Mouse (Mus musculus): Measurements from ENCODE around the gene Tspan4.

GRCm38 (mm10) chr7:141453636-141454035, 21.4 kb upstream of the Tspan4 start:
- TF ChIP-seq EP300 (IDR thresholded peaks at IDR 0.05) (no peak), CTCF (IDR thresholded peaks at IDR 0.05) (no peak)

Data from lung, postnatal 0 days (tissue).